Mouse (Mus musculus) spleen, adult 2 months (tissue): ENCODE data around the gene Krtap5-4. TPM values are rescaled to one million over a fixed set of nuclear protein-coding genes. Genes with fewer than 3 reads are reported as not detected.
"Not testable (repeated sequence)": the region's sequence is repeated elsewhere in the genome, so short reads cannot be mapped to it uniquely, and the experiment has no call there.

Experiments
- DNase-seq, 2 experiments: peaks; one replicate each; pipeline versions ENCODE4 v3.0.0 to v3.0.0-alpha.2; 2012 to 2021; ENCODE audit warnings: low spot score in 2 of 2, low read depth in 1 of 2
- H3K27ac ChIP-seq: fragments of 200-500 bp; 2 replicates; pipeline ENCODE4 v1.5.1; 2012; ENCODE audit warnings: low read length, inconsistent platforms; ENCODE audit not compliant: insufficient read depth
- H3K27me3 ChIP-seq: fragments of 200-500 bp; 2 replicates; pipeline ENCODE4 v1.6.1; 2012; ENCODE audit warnings: mild to moderate bottlenecking, moderate library complexity, low read length, inconsistent platforms; ENCODE audit not compliant: control insufficient read depth, insufficient read depth
- H3K36me3 ChIP-seq: fragments of 200-500 bp; 2 replicates; pipeline ENCODE4 v1.6.1; 2012; ENCODE audit warnings: mild to moderate bottlenecking, low read length, inconsistent platforms; ENCODE audit not compliant: control insufficient read depth, insufficient read depth
- H3K4me1 ChIP-seq: fragments of 200-500 bp; 2 replicates; pipeline ENCODE4 v1.6.1; 2011; ENCODE audit warnings: inconsistent platforms; ENCODE audit not compliant: control insufficient read depth, insufficient read depth, insufficient read length
- H3K4me3 ChIP-seq: fragments of 200-500 bp; 2 replicates; pipeline ENCODE4 v1.5.1; 2011; ENCODE audit warnings: mild to moderate bottlenecking, inconsistent platforms; ENCODE audit not compliant: insufficient read depth, insufficient read length; ENCODE audit errors: extremely low read depth
- CTCF ChIP-seq: fragments of 200-500 bp; IDR thresholded peaks from 2 replicates; pipeline ENCODE4 v1.5.1; 2011; ENCODE audit warnings: mild to moderate bottlenecking, inconsistent platforms; ENCODE audit not compliant: insufficient read depth, insufficient read length, insufficient replicate concordance; ENCODE audit errors: extremely low read depth
- POLR2A ChIP-seq: fragments of 200-500 bp; IDR thresholded peaks from 2 replicates; pipeline ENCODE4 v1.6.1; 2011; ENCODE audit warnings: low read depth, low read length, inconsistent platforms
- WGBS: fragments of 180-500 bp; shearing (Covaris S2); methylation state at CpG from one replicate; pipeline ENCODE4 v1.1.7; 2018; 5-methylcytosine and 5-hydroxymethylcytosine counted together
- polyA plus RNA-seq: library from polyadenylated mRNA; depleted of rRNA; stranded (reverse); fragments of >200 nt; gene quantifications from 2 replicates; pipeline ENCODE4 v1.2.3, GENCODE M21; 2012

The Krtap5-4 gene
- polyA plus RNA-seq, 1 experiment: not detected

DNA sequence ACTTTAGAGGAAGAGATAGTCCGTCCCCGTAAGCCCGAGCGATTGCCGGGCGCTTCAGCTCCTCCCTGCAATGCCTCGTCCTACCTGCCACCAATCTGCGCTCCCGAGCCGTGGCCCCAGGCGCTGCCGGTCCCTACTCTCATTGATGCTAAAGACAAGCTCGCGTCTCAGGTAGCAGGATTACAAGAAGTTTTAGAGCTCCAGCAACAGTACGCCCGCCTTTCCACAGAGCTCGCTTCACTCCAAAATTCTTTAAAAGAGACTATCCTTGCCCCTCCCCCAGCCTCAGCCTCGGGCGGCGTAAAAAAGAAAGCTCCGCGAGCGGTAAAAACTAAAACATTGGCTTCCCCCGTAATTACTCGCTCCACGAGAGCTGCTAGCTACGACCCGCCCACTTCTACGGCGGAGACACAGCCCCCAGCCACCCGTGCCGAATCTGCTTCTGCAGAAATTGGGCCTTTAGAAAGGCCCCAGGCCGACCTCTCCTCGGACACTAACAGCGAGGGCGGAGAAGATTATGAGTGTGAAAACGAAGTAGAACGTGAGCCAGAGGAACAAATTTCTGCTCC lies 19.2 kb upstream of the Krtap5-4 start:
- TF ChIP-seq POLR2A: no peak
- no peak for TF ChIP-seq CTCF
- under 1% methylated on average over 38 of the region's 38 CpGs for WGBS
- Histone ChIP-seq H3K36me3 (no peaks in the 10 kb centered on the region), H3K27ac (peak overlapping the region; percentile 14), H3K4me3 (peak overlapping the region; percentile 61), H3K27me3 (0 out of 2 replicates have a peak, but pooled peaks cover 2% of the 10 kb centered on the region), H3K4me1 (no peaks in the 10 kb centered on the region)
- peak; percentile 30 to 37 for DNase-seq

DNA sequence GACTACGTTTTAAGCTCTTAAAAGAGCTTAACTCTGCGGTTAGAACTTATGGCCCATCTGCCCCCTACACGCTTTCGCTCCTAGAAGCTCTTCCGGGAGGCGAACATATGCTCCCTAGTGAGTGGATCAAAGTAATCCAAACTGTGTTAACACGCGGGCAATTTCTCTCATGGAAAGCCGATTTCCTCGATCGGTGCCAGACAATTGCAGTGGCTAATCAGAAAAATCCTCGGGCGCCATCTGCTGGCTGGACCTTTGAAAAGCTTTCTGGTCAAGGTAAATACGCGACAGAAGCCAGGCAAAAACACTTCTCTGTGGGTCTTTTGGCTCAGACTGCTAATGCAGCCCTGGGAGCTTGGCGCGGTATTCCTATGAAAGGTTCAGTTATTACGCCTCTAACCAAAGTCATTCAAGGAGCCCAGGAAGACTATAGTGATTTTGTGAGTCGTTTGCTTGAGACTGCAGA lies 18.7 kb upstream of the Krtap5-4 start:
- under 1% methylated on average over 19 of the region's 19 CpGs for WGBS
- no peaks in the 10 kb centered on the region for H3K4me1 ChIP-seq
- no peaks in the 10 kb centered on the region for H3K36me3 ChIP-seq
- peak; percentile 71 to 82 for DNase-seq
- peak overlapping the region; percentile 14; the same call in 1 of the 2 replicates for H3K27ac ChIP-seq
- H3K27me3 ChIP-seq: 0 out of 2 replicates have a peak, but pooled peaks cover 2% of the 10 kb centered on the region
- peak overlapping the region; percentile 61 for H3K4me3 ChIP-seq
- TF ChIP-seq POLR2A (no peak), CTCF (peak; percentile 67; the same call in 1 of the 2 replicates)

DNA sequence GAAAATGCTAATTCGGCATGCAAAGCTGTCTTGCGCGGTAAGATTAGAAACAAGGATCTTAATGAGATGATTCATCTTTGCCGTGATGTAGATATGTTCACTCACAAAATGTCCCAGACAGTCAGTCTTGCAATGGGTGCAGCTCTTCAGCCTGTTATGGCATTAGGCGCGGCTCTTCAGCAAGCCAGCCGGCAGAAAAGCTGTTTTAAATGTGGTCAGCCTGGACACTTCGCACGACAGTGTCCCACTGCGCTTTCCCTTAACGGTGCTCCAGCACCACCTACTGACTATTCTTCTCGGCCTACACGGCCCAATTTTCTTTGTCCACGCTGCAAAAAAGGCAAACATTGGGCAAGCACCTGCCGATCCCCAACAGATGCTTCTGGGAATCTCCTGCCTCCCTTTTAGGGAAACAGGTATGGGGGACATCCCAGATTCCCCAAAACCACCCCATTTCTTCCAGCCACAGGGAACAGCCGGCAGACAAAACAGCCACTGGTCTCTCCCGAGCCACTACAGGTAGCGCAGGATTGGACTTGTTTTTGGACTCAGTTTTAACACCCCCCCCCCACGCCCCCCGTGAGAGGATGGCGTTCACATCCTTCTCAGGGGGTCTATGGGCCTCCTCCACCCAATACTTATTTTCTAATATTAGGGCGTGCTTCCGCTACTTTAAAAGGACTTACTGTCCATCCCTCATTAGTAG lies 18.1 kb upstream of the Krtap5-4 start:
- WGBS: 28% methylated on average over 23 of the region's 23 CpGs
- Histone ChIP-seq H3K27ac (no peak overlapping the region), H3K4me3 (no peak overlapping the region), H3K27me3 (0 out of 2 replicates have a peak, but pooled peaks cover 2% of the 10 kb centered on the region), H3K36me3 (no peaks in the 10 kb centered on the region), H3K4me1 (no peaks in the 10 kb centered on the region)
- TF ChIP-seq CTCF: no peak
- no peak for TF ChIP-seq POLR2A
- DNase-seq: no peak

- not testable (repeated sequence) for H3K27me3 ChIP-seq, H3K27ac ChIP-seq, H3K4me3 ChIP-seq, H3K4me1 ChIP-seq, DNase-seq, H3K36me3 ChIP-seq
- WGBS: 85% methylated on average over 9 of the region's 9 CpGs
Measured at GRCm38 (mm10) chr7:142285910-142286612, 17.3 kb upstream of the Krtap5-4 start.

DNA sequence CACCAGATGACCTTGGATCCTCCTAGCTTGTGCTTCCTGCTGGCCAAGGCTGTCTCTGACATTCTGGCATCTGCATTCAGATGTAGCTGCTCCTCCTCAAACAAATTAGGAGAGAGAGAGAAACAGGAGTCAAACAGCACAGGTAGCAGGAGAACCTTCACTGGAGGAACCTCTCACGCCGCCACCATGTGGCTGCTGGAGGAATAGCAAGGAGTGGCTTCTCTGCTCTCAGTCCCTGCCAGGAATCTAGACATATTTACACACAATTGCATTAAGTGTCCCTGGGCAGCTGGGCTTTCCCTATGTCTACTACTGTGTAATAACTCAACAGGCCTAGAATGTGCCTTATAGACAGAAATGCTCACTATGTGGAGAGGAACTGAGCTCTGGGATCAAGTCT lies 9.5 kb upstream of the Krtap5-4 start:
- 2% methylated on average over 2 of the region's 2 CpGs for WGBS

DNA sequence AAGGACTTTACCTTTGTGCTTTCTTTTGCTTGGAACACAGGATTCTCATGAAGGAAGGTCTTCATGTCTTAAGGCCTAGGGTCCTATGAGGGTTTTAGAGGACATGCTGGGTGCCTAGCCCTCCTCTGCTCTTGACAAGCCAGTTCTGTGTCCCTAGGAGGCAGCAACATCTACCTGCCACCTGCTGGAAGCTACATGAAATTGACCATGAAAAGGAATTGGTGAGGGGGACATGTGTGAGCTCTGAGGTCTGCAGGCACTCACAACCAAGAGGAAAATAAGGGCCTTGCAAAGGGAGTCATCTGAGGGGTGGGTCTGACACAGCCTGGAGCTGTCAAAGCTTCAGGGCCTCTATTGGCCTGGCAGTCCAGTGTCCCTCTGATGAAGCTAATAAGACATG lies 7.9 kb upstream of the Krtap5-4 start:
- no peaks in the 10 kb centered on the region; the same call in 1 of the 2 replicates for H3K27me3 ChIP-seq
- H3K36me3 ChIP-seq: no peaks in the 10 kb centered on the region
- no peak for TF ChIP-seq POLR2A
- no peak for TF ChIP-seq CTCF
- no peak for DNase-seq
- H3K27ac ChIP-seq: no peak overlapping the region
- H3K4me3 ChIP-seq: no peak overlapping the region
- no peaks in the 10 kb centered on the region for H3K4me1 ChIP-seq

More for the DNA sequence above, 9.5 kb upstream of the Krtap5-4 start:
- peak in 1 of 2 experiments; percentile 19 for DNase-seq
- peak; percentile 40; the same call in 1 of the 2 replicates for TF ChIP-seq CTCF
- H3K27ac ChIP-seq, H3K36me3 ChIP-seq, H3K4me1 ChIP-seq, H3K27me3 ChIP-seq, H3K4me3 ChIP-seq: not testable (repeated sequence)

DNA sequence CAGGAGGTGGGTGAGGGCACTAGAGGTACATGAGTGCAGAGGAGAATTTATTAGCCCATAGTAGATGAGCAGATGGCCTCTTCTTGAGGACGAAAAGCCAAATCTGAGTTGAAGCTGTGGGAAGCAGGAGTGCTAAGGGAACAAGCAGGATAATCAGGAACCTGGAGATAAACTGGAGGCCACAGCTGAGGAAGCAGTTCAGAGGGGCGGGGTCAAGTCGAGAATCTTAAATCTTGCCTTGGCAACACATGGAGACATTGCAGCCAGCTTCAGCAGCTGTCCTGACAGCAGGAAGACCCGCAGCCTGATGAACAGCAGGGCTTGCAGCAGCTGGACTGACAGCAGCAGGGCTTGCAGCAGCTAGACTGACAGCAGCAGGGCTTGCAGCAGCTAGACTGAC lies 7.2 kb upstream of the Krtap5-4 start:
- H3K27ac ChIP-seq, H3K4me3 ChIP-seq, H3K27me3 ChIP-seq, DNase-seq, H3K36me3 ChIP-seq, H3K4me1 ChIP-seq: not testable (repeated sequence)
- WGBS: 32% methylated on average over 4 of the region's 4 CpGs

DNA sequence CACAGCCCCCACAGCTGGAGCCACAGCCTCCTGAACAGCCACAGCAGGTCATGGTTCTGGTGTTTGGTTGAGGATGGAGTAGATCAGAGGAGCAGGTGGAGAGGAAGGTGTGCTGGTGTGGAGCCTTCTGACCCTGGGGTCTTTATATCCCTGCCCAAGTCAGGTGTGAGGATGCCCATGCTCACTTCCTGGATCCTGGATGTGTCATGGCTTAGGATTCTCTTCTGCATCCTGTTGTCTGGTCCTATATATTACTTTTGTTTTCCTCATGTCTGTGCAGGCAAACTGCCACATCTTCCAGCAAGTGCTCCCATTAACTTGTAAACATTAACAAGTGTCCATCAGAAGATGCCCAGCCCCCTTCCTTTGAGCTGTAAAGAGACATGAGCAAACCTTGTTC lies 6.3 kb upstream of the Krtap5-4 start, which contains the start of gene Krtap5-1:
Gene Krtap5-1, minus strand, starts transcription at position 101 of the 400 bp plus-strand sequence.
- not testable (repeated sequence) for H3K36me3 ChIP-seq, H3K4me1 ChIP-seq, H3K27ac ChIP-seq

DNA sequence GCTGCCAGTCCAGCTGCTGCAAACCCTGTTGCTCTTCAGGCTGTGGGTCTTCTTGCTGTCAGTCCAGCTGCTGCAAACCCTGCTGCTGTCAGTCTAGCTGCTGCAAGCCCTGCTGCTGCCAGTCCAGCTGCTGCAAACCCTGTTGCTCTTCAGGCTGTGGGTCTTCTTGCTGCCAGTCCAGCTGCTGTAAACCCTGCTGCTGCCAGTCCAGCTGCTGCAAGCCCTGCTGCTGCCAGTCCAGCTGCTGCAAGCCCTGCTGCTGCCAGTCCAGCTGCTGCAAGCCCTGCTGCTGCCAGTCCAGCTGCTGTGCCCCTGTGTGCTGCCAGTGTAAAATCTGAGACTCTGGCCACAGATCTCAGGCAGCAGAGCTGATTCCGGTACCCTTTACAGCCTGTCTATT lies 580 bp downstream of the Krtap5-4 start:
- not testable (repeated sequence) for H3K4me3 ChIP-seq, DNase-seq, H3K36me3 ChIP-seq, H3K27ac ChIP-seq, H3K27me3 ChIP-seq, H3K4me1 ChIP-seq
- WGBS: 96% methylated on average over 1 of the region's 1 CpGs

More for the DNA sequence above, 6.3 kb upstream of the Krtap5-4 start, which contains the start of gene Krtap5-1:
- not testable (repeated sequence) for H3K27me3 ChIP-seq, DNase-seq, H3K4me3 ChIP-seq
